Mouse (Mus musculus) monocyte, adult 2 months (primary cell): ENCODE results near the gene B430305J03Rik.

Source experiments
- DNase-seq, 2 experiments: peaks; one replicate each; pipeline ENCODE4 v3.0.0; 2022; ENCODE audit warnings: low spot score in 2 of 2, low read depth in 1 of 2

The B430305J03Rik gene

GRCm38 (mm10) chr3:61349433-61349832 lies 16.3 kb downstream of the B430305J03Rik start:
- no peak for DNase-seq

DNA sequence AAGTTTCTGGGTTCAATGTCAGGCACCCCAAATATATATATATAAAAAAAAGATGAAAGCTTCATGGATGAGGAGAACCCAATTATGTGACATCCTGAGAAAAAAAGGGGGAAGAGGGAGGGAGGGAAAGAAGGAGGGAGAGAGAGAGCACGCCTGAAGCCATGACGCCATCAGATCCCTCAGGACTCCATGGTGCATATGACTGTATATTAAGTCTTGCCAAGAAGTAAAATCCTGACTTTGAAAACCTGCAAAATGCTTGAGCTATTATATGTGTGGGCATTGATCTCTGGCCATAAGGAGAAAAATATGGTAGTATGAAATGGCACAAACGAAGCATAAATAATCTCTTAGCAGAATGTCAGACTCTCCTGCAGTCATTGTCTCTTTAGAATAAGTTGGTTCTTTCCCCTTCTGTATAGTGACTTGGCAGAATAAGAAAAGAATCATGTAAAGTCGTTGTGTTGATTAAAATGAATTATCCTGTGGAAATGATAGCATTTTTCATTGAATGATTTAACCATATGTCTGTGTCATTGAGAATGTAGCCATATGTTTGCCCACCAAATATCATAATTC lies 17.6 kb downstream of the B430305J03Rik start:
- DNase-seq = no peak

GRCm38 (mm10) chr3:61345636-61346035 lies 20.1 kb downstream of the B430305J03Rik start:
- no peak for DNase-seq

DNA sequence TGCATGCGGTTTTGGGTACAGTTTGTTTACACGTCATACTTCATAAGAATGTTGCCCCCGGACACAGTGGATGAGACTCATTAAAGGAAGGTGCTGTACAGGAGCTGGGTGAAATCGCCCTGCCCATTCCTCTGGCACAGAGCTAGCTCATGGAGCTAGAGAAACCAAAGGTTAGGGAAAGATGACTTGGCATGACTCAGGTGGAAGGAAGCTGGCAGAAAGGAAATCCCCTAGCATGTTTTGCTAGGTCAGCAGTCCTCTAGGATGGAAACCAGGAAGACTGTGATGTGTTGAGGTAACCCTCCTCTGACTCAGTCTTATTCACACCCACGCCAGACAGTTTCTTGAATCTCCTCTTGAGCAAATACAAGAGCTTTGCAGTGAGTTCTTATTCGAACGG lies 21.7 kb downstream of the B430305J03Rik start:
- no peak for DNase-seq

GRCm38 (mm10) chr3:61340321-61340720 lies 25.4 kb downstream of the B430305J03Rik start:
- no peak for DNase-seq

DNA sequence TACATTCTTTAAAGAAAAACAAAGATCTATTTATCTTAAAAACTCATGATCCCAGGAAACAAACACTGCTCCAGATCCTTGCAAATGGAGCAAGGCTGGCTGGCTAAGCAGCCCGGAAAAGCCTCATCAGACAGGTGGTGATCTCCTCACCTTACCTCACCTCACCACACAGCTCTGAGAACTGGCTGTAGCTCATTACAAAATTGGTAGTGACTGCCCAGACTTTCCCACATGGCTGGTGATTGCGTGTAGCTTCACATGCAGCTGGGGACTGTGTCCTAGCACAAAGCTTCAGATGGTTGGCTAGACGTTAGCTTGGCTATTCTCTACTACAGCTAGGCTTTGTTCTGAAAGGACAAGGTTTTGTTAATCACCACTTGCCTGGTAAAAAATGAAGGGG lies 28.5 kb downstream of the B430305J03Rik start:
- no peak for DNase-seq

DNA sequence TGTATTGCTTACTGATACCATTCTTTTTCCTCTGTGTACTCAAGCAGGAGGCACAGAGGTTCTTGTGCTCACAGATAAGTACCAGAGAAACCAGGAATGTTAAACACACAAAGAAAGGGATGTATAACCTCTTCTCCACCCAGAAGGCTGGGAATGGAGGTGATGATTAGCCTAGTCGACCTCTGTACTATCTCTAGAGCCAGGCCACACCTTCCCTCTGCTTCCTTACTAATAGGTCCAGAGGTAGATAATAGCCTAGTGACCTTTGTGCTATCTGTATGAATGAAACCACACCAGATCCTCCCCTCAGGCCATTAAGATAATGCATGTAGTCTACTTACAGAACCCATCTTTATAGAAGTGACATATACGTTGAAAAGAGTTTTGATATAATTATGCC lies 29.5 kb downstream of the B430305J03Rik start:
- DNase-seq = no peak

DNA sequence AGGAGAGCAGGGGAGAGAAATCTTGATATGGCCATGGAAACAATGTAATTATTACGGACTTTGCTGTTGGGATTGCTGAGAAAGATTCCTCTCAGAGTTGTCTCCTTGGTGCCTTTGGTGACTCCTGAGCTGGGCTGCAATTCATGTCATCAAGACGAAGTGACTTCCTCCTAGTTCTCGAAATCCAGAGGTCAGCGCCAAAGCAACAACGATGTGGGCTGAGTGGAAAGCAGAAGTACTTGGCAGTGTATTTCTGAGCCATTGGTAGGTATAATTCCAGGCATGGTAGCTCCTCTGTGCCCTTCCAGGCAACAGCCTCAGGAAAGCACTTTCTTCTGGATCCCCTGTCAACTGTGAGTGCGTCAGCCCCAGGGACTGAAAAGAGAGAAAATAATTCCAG lies 44.1 kb downstream of the B430305J03Rik start:
- peak in 1 of 2 experiments; percentile 28 for DNase-seq

GRCm38 (mm10) chr3:61320031-61320430 lies 45.7 kb downstream of the B430305J03Rik start:
- no peak for DNase-seq

DNA sequence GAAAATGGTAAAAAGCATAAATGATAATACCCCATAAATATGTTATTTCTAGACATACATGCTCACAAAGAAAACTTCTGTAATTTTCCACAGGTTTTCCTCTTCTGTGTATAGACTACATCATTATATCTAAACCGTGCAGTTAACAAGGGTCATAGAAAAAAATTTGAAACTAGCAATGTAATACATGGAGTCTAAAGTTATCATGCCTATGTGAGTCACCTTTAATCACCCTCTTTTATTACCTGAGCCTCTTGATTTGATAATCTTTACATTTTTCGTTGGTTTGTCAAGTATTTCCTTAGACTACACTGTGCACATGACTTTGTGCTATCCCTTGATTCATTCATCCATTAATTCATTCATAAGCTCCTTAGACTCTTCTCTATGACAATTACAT lies 50.7 kb downstream of the B430305J03Rik start:
- no peak for DNase-seq
